Mouse (Mus musculus): ENCODE measurements at regions not wholly inside any gene's neighbourhood (a gene's known extent, or its start where the extent isn't known, plus 50 kb on each side); places are given as distances from the start of the nearest gene placed in this dataset.

DNA sequence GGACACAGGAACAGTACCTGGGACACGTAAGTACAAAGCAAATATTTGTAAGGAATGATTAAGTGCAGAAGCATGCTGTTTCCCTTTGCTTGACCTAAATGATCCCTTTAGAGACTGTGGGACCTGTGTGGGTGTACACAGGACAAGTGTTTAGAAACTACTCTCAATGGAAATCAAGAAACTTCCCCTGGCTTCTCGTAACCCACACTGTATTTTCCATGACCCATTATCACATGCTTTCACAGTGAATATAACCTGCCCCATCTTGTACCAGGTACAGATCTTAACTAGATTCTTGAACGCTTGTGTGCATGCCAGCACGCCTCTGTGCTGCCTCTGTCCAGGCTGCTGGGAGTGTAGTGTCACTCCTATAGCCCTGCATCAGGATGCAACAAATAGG is 177.8 kb upstream of the Ahr start:
- DNase-seq = no peak

DNA sequence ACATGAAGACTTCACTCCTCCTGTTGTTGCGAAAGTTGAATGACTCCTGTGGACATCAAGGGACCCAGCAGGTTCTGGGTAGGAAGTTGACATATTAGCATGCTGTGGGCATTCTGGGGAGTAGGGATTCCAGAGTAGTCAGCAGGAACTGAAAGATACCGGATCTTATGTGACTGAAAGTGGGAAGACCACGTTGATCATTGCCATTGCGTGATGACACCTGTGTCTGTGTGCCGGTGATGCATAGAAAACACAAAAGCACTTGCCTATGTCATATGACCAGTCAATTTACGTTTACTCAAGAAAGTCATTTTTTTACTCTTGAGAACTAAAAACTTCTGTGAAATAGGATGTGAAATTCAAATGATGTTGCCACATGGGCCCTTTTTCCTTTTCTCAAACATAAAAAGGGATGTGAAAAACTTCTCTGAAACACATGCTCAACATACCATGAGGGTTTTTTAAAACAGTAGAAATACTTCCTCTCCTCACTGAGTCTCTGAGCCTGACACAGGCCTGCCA is 176.8 kb upstream of the Ahr start:
- DNase-seq = no peak

DNA sequence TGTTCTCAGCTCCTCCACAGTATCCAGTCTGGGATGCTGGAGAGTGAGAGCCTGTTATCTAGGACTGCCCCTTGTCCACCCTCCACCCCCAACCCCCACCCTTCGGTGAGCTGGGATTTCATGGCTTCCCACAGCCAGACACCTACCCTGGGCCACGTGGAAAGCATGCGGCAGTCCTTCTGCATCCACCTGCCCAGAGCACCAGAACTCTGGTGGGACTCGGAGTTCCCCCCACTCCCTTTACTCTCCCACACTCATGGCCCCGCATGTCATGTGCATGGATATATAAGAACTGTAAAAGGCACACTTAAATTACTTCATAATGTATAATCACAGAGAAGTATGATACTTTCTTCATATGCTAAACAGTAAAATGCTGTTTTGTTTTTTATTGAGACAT is 175.5 kb upstream of the Ahr start:
- DNase-seq = no peak

DNA sequence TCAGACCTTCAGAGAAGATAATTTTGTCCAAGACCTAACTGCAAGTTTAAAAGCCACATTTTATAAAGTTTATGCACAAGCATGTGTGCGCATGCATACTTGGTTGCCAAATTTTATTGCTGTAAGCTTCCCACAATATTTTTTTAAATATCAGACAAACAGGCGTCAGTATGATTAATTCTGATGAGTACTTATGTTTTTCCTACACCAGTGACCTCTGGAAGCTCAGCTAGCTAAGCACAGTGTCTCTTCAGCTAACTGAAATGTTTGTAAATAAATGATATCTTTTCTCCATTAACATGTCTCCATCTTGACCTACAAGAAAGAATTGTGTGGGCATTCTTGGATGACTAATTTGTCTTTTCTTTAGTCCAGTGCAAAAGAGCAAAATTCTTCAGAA is 168.6 kb upstream of the Ahr start:
- DNase-seq = no peak

DNA sequence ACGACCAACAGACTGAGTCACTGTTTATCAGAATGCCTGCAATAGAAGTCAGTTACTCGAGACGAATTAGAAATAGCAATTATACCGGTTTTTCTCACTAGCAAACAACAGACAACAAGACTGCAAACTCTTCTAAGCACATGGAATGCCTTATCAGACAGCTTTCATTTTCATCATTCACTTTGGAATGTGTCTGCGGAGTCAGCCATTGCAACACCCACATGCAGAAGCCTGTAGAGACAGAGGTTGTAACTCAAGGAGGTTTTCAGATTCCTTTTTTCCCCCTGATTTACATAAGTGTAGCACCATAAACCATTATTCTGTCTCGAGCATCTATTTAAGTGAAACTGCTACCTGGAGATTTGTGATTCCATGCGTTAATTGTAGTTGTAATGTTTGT is 167.8 kb upstream of the Ahr start:
- no peak for DNase-seq

DNA sequence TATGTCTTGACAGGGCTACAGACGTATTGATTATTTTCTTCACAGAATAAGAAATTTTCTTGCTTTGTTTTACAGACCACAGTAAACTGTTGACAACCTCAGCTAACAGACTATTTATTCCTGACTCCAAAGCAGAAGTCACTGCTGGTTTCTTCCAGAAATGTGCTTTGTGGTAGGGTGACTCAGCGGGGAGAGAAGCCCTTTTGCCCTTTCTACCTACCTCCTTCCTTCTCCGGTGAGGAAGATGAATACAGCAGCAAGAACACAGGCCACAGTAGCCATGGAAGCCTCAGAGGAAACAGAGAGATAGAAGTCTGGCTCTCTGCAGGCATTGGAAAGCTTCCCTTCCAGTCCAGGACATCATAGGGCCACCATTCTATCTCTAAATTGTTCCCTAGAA is 159.4 kb upstream of the Ahr start:
- DNase-seq = no peak

DNA sequence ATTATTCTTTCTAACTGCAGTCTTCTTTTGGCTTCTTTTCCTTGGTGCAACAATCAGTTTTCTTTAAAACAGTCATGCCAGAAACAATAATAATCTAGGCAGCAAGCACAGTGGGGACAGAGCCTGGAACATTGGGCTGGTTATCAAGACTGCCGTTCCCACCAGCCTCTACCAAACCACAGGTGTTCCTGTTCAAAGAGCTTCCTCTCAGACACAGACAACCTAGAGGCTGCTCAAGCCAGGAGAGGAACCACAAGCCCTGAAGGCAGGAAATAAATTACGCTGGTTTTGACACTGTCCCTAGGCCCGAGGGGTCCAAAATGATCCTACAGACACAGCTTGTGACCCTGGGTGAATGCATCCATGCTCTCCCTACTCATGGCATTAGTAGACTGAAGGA is 156.1 kb upstream of the Ahr start:
- no peak for DNase-seq

DNA sequence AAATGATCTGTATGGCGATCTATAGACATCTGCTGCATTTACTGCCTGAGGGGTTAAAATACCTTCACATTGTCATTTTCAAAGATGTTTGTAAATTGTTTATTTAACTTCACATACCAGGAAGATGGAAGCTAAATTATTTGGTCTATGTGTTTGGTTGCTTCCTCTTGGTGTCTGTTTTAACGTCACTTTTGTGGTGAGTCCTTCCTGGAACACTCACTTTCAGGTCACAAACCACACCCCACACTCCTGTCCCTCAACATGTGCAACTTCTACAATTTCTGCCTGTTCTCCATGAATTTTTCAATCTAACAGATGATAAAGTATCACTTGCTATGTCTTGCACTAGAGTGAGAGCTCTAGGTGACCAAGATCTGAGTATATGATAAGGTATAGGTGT is 151.4 kb upstream of the Ahr start:
- no peak for DNase-seq

DNA sequence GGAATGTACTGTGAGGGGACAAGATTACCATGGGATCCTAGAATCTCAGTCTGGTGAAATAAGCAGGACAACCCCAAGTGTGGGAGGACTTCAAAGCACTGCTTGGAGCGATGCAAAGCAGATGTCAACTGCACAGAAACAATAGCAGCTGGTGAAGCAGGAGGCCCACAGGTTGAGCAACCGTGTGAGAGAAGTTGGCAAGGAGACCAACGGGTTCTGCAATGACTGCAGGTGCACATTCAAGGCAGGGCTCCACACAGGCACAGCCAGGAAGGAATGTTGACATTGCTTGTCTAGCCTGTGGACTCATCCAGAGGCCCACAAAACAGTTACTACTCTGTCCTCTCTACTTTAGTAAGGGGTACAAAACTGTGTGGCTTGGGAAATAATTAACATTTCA is 150.4 kb upstream of the Ahr start:
- no peak for DNase-seq

DNA sequence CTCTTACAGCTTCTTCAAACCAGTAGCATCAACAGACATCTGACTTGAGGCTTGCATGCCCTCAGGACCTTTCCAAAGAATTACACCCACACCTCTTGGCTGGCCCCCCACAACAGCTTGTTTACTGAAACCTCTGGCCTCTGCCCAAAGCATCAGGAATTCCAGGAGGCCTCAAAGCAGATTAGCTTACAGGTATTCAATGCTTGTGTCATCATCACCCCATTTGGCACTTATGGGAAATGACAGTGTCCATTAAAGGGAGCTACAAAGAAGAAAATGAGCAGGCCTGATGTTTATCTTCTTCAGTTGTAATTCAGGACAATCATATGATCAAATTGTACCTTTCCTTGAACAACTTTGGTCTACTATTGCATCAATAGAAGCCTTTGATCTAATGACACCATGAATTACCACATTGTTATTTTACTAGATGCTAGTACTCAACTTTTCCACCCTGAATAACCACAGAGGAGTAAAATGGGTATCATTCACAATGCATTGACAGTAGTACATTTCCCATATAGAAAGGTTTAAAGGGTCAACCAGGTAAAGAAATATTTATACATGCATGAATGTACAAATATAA is 147.1 kb upstream of the Ahr start:
- no peak for DNase-seq

DNA sequence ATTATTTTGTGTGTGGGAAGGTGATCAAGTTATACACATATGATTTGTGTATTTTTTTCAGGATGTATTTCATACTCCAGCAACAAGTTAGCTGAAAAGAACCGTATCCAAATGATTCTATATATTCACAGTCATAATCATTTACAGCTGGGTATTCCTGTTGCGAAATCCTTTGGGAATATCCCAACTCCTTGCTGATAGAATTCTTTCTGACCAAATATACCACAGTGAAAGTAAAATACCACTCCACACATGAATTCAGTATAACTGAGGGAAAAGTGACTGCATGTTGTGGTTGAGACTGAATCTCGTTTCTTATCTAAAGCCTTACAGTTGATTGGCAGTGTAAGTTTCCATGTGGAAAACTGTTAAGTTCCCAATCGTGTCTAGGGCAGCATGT is 145.1 kb upstream of the Ahr start:
- DNase-seq = no peak

DNA sequence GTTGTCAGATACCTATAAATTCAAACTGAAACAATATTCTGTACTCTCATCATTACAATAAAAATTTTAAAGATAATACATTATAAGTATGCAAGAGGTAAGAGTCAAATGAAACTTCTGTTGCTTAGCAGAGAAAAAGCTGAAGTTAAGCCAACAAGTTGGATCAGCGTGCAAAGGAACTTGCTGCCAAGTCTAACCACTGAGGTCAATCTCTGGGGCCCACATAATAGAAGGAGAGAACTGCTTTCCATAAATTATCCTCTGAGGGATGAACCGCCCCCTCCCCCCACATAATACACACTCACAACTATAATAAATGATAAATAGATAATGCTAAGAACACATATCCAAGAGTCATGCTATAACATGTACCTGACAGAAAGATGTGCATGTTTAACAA is 144.2 kb upstream of the Ahr start:
- DNase-seq = no peak

DNA sequence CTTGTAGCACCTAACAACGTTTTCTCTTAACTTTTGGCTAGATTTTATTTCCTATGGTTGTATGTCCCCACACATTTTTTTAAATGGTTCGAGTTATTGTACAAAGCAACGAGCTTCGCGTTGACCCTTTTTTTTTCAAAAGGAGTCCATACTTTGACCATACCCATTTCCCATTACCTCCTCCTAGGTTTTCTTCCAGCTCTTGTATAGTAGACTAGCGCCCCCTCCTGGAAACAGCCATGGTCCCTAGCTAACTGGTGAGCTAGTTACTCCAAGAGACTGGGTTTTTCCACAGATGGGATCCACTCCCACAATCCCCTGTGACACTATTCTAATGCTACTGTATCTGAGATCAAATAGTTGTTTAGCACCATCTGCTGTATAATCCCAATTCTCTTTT is 139.6 kb upstream of the Ahr start:
- peak; percentile 46 for DNase-seq

DNA sequence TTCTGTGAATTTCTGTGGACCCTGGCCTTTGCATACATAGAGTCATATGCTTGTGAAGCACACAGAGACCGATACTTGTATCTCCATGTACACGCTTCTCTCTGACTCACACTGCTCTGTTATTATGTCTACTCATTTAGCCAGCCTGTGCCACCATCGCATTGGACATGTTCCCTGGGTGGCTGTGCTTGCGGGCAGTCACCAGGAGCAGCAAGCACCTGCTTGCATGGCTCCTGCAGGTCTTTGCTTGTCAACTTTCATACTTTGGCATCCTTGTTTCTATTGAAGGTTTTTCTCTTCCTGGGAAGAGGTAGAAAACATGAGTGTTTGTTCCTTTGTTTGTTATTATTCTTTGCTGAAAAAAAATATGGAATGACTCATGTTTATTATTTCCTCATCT is 136.1 kb upstream of the Ahr start:
- no peak for DNase-seq

DNA sequence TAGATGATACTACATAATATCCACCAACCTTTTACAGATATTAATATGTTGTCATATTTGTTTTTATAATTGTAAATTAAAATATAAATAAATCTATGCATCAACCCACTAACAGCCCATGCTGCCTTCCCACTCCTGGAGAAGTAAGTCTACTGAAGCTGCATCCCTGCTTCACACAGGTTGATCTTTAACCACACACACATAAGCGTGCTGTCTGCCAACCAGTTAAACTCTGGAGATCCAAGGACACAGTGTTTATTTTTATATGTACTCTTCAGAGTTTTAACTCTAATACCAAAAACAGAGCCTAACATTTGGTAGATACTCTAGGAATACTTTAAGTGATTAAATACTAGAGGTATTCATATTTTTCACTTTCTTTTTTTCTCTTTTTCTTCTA is 133.9 kb upstream of the Ahr start:
- DNase-seq = no peak

DNA sequence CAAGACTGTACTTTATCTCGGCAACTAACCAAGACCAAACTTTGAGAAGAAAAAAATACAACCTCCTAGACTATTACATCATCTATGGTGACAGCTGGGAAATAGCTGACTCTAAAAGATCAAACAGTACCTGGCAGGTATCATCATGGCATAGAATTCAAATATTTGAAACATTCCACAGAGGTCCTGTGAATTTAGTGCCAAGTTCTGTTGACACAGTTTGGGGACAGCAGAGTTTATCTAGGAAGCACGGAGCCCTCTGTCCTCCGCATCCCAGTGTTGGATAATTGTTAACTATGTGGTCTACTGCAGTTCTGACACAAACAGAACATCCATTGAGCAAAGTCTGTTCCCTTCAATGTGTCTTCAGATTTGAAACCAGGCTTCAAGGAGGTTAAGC is 132.9 kb upstream of the Ahr start:
- no peak for DNase-seq

DNA sequence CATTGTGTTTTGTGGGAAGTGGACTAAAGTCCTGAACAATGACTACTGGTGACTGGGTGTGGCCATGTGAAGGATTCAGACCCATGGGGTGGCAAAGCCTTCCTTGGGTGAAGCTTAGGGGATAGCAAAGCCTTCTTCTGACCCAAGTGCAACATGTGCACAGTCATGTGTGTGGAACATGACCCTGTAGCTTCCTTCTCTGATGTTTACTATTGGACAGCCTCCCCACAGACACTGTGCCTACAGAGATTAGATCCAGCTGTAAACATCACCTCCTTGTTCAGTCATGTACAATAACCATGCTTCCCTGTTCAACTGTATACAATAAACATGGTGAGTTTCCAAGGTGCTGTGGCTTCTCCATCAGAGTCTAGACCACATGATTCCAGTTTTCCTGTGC is 132.4 kb upstream of the Ahr start:
- no peak for DNase-seq

DNA sequence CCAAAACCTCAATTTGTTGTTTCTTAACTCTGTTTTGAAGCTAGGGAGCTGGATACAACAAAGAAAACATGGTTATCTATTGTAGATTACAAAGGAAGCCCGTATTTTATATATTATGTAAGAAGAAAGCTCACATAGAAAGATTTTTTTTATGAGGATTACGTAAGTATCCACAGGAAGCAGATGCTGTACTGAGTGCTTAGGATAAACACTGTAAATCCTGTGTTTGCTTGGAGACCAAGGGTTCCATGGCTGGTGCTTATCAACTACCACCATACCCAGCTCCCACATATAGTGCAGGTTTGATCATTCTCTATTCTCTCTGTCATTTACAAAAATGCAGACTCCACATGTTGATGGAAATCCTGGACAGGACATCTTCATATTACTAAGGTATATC is 131.2 kb upstream of the Ahr start:
- DNase-seq = no peak

DNA sequence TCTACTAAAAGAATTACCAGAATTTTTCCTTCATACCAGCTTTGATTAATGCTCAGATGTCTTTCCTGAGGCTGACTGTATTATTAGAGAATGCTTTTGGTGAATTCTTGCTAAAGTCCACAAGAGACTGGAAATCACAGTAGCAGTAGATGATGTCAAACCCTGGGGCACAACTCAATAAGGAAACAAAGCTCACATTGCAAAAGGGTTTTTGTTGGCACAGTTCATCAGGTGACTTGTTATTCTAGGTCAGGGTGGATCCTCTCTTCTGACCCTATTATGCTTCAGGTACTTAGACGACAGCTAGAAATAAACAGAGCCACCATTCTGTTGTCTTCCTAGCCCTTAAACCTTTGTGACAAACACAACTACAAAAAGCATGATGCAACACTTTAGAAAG is 128.2 kb upstream of the Ahr start:
- no peak for DNase-seq

DNA sequence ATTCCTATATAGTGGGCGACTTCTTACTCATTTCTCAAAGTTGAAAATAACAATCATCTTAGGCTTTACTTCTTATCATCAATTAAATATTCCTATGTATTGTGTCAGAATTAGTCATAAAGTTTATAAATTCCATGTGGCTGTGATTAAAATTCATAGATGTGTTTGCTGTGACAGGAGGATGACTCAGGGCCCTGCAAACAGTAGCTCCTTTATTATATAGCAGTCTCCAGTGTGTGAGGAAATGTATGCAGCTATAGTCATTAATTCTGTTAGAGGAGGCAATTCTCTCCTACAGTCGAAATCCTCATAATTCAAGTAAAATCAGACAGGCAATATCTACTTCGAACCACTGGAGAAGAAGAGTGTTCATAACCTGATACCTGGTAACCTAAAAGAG is 121.7 kb upstream of the Ahr start:
- DNase-seq = no peak

DNA sequence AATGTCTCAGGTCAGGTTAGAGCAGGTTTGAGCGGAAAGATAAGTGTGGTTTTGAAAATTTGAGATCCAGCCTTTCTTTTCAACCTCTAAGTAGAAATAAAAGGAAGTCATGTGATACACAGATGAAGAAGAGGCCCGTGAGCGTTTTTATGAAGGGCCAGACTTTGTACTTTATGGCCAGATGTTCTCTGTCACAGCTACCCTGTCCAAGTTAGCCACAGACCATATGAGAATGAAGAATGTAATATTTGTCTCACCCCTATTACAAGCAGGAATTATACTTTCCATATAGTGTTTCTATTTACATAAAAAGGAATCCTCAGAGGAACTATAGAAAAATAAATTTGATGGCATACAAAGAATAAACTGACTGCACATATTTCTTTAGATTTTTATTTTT is 114.9 kb upstream of the Ahr start:
- DNase-seq = no peak

DNA sequence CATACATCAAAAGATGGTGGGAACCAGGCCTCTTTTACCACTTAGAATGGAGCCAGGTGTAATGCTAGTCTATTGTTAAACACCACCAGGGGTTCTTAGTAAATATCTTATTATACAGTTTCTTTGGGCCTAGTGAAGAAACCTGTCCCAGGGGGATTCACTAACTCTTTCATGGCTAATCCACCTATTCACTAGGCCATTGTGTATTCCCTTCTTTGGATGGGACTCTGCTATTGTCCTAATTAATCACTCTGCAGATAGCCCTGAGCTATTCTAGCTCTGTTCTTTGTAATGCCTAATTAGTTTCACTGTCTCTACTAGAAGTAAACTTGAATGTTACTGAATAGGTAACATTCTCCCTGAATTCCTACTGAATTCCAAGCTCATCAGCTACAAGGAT is 107.6 kb upstream of the Ahr start:
- DNase-seq = no peak

DNA sequence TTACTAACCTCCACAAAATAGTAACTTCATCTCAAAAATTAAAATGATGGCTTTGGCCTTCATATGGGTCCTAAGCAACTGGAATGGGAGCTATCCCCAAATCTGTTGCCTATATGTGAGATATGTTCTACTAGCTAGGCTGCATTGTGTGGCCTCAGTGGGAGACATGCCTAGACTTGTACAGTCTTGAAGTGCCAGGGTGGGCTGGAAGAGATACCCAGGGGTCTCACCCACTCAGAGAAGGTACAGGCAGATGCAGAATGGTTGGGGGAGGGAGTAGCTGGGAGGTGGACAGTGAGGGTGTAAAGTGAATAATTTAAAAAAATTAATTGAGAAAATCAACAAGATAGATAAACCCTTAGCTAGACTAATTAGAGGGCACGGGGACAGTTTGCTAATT is 106.9 kb upstream of the Ahr start:
- no peak for DNase-seq

DNA sequence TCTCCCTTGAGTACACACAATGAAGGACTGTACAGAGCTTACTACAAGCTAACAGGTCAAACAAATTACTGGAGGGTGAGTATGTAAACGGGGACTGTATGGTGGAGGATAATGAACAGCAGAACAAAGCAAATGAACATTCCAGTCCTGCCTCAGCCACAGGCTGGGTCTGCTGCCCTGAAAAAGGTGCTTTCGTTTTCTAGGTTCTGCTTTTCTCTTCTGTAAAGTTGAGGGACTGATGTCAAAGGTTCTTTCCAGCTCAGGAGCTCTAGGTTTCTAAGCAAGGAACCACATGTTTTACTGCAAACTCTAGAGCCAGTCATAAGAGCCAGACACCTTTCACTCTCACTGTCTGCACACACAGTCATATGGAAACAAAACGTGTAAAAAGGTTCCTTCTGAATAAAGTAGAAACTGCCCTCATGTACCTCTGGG is 106.1 kb upstream of the Ahr start:
- DNase-seq = no peak

DNA sequence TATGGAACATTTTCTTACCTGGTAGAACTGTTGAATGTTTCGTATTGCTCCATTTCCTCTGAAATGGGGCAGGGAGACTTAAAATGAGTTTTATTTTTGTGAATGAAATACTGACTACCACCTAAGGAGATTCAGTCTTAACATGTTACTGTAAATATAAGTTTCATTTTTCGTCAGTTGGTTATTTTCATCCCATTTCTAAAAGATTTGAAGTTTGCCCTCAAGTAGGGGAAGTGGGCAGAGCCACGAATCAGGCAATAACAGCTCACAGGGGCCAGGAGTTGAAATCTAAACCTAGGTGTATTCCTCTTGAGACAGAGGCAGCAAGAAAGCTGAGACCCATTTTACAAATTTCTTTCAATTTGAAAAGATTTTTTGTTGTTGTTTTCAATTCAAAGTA is 88.6 kb upstream of the Ahr start:
- DNase-seq = no peak

Data from adrenal gland, adult 2 months (tissue).